Mouse (Mus musculus) liver, postnatal 0 days (tissue): ENCODE data around the gene Neurod2. TPM values are rescaled to one million over a fixed set of nuclear protein-coding genes. Genes with fewer than 3 reads are reported as not detected.

Source experiments
- ATAC-seq: fragments of 200-750 bp; cut with Nextera tagmentation; 2 replicates; pipeline ENCODE4 v1.8.0; 2017; ENCODE audit warnings: mild to moderate bottlenecking, moderate library complexity
- DNase-seq: peaks from one replicate; pipeline ENCODE4 v3.0.0-alpha.2; 2016
- H3K27ac ChIP-seq: fragments of 300-500 bp; sonication (generic); 2 replicates; pipeline ENCODE4 v1.5.1; 2014; ENCODE audit warnings: antibody characterized with exemption, moderate library complexity, mild to moderate bottlenecking, low read depth
- H3K27me3 ChIP-seq: fragments of 300-500 bp; sonication (generic); 2 replicates; pipeline ENCODE4 v1.6.1; 2014; ENCODE audit warnings: low read length, control low read depth, mixed read lengths; ENCODE audit not compliant: insufficient read depth
- H3K36me3 ChIP-seq: fragments of 300-500 bp; sonication (generic); replicated peaks from 2 replicates; pipeline ENCODE4 v1.6.1; 2014; ENCODE audit warnings: mild to moderate bottlenecking, control low read depth, low read length, moderate library complexity, mixed read lengths; ENCODE audit not compliant: insufficient read depth
- H3K4me1 ChIP-seq: fragments of 300-500 bp; sonication (generic); 2 replicates; pipeline ENCODE4 v1.6.1; 2014; ENCODE audit warnings: antibody characterized with exemption, mild to moderate bottlenecking, control low read depth; ENCODE audit not compliant: insufficient read depth
- H3K4me2 ChIP-seq: fragments of 300-500 bp; sonication (generic); 2 replicates; pipeline ENCODE4 v1.6.1; 2014; ENCODE audit warnings: low read depth, mild to moderate bottlenecking, low read length, moderate library complexity, mixed read lengths
- H3K4me3 ChIP-seq: fragments of 300-500 bp; sonication (generic); 2 replicates; pipeline ENCODE4 v1.5.1; 2014; ENCODE audit warnings: low read depth, low read length
- H3K9ac ChIP-seq: fragments of 300-500 bp; sonication (generic); replicated peaks from 2 replicates; pipeline ENCODE4 v1.6.1; 2014; ENCODE audit warnings: mild to moderate bottlenecking, moderate library complexity
- H3K9me3 ChIP-seq: fragments of 300-500 bp; sonication (generic); 2 replicates; pipeline ENCODE4 v1.6.1; 2016; ENCODE audit warnings: mild to moderate bottlenecking, control low read depth, low read length, mixed read lengths
- CTCF ChIP-seq: sonication (generic); IDR thresholded peaks from 2 replicates; pipeline ENCODE4 v1.5.1; 2016; ENCODE audit warnings: antibody characterized with exemption, low read depth
- EP300 ChIP-seq: IDR thresholded peaks from 2 replicates; pipeline ENCODE4 v1.6.1; 2016; ENCODE audit warnings: antibody characterized with exemption, low read depth, mild to moderate bottlenecking
- WGBS: fragments of 180-500 bp; shearing (Covaris S2); extraction: QIAGEN DNeasy Blood & Tissue Kit; methylation state at CpG from one replicate; pipeline ENCODE4 v1.1.7; 2014; ENCODE audit not compliant: insufficient replicate concordance; 5-methylcytosine and 5-hydroxymethylcytosine counted together
- polyA plus RNA-seq: library from polyadenylated mRNA; unstranded; fragments of >200 nt; fragmentation: Nextera tagmentation; extraction: Ambion mirVana; gene quantifications from 2 replicates; pipeline ENCODE4 v1.2.1, GENCODE M21; 2015

Gene Neurod2
- polyA plus RNA-seq, 1 experiment from 2014 or later: not detected

GRCm38 (mm10) chr11:98364410-98364809 is 35.0 kb upstream of the Neurod2 start:
- DNase-seq (no peak), ATAC-seq (no peak)
- Histone ChIP-seq H3K27ac (no peak overlapping the region), H3K4me1 (peaks cover 31% of the 10 kb centered on the region), H3K36me3 (no peaks in the 10 kb centered on the region; the same call in 1 of the 2 replicates), H3K4me2 (no peak overlapping the region), H3K9ac (no peak overlapping the region), H3K9me3 (no peaks in the 10 kb centered on the region), H3K27me3 (no peaks in the 10 kb centered on the region), H3K4me3 (no peak overlapping the region)
- WGBS: 81% methylated on average over 5 of the region's 5 CpGs
- TF ChIP-seq EP300 (no peak), CTCF (no peak)

- Histone ChIP-seq H3K4me2 (no peak overlapping the region), H3K4me3 (no peak overlapping the region), H3K27ac (no peak overlapping the region), H3K9ac (no peak overlapping the region), H3K27me3 (no peaks in the 10 kb centered on the region), H3K9me3 (no peaks in the 10 kb centered on the region), H3K4me1 (peaks cover 37% of the 10 kb centered on the region), H3K36me3 (no peaks in the 10 kb centered on the region; the same call in 1 of the 2 replicates)
- ATAC-seq (no peak), DNase-seq (no peak)
- TF ChIP-seq CTCF (no peak), EP300 (no peak)
- WGBS: 59% methylated on average over 5 of the region's 5 CpGs
Measured at GRCm38 (mm10) chr11:98363817-98364216, 34.4 kb upstream of the Neurod2 start.

- 59% methylated on average over 9 of the region's 9 CpGs for WGBS
- no peaks in the 10 kb centered on the region for H3K27me3 ChIP-seq
- H3K27ac ChIP-seq: peak overlapping the region; percentile 72
- peaks cover 55% of the 10 kb centered on the region for H3K4me1 ChIP-seq
- DNase-seq: no peak
- H3K4me2 ChIP-seq: peak overlapping the region; percentile 44
- no peak overlapping the region for H3K4me3 ChIP-seq
- H3K9ac ChIP-seq: peak overlapping the region; percentile 46
- H3K36me3 ChIP-seq: no peaks in the 10 kb centered on the region; the same call in 1 of the 2 replicates
- TF ChIP-seq EP300 (no peak), CTCF (no peak)
- H3K9me3 ChIP-seq: no peaks in the 10 kb centered on the region
- no peak for ATAC-seq
Measured at GRCm38 (mm10) chr11:98360866-98361521, 31.5 kb upstream of the Neurod2 start.

GRCm38 (mm10) chr11:98358161-98359083 is 29.0 kb upstream of the Neurod2 start, which contains the start of gene Stard3:
Gene Stard3 (plus strand): TSS chr11:98358368.
- peak; percentile 96 for DNase-seq
- no peaks in the 10 kb centered on the region for H3K9me3 ChIP-seq
- TF ChIP-seq CTCF: no peak
- H3K36me3 ChIP-seq: no peaks in the 10 kb centered on the region; the same call in 1 of the 2 replicates
- H3K27ac ChIP-seq: peak within 1 kb of the TSS; percentile 92
- under 1% methylated on average over 51 of the region's 60 CpGs for WGBS
- H3K4me2 ChIP-seq: peak within 1 kb of the TSS; percentile 73
- peak within 1 kb of the TSS; percentile 70 for H3K4me3 ChIP-seq
- ATAC-seq: peak; percentile 91
- peaks cover 53% of the 10 kb centered on the region for H3K4me1 ChIP-seq
- 0 out of 2 replicates have a peak, but pooled peaks cover 6% of the 10 kb centered on the region for H3K27me3 ChIP-seq
- H3K9ac ChIP-seq: peak within 1 kb of the TSS; percentile 81

- peak overlapping the region; percentile 70 for H3K4me3 ChIP-seq
- peak overlapping the region; percentile 73 for H3K4me2 ChIP-seq
- H3K9ac ChIP-seq: peak overlapping the region; percentile 81
- no peak for DNase-seq
- ATAC-seq: peak; percentile 15
- H3K36me3 ChIP-seq: no peaks in the 10 kb centered on the region; the same call in 1 of the 2 replicates
- no peaks in the 10 kb centered on the region for H3K9me3 ChIP-seq
- H3K27ac ChIP-seq: peak overlapping the region; percentile 92
- 10% methylated on average over 13 of the region's 13 CpGs for WGBS
- TF ChIP-seq EP300: no peak
- no peak for TF ChIP-seq CTCF
- 0 out of 2 replicates have a peak, but pooled peaks cover 6% of the 10 kb centered on the region for H3K27me3 ChIP-seq
- peaks cover 51% of the 10 kb centered on the region for H3K4me1 ChIP-seq
Measured at GRCm38 (mm10) chr11:98357396-98358160, 28.1 kb upstream of the Neurod2 start.
